Mouse (Mus musculus) skeletal muscle tissue, adult 2 months (tissue): ENCODE data around the gene Vegfc.

Source experiments
- DNase-seq: peaks from one replicate; pipeline ENCODE4 v3.0.0-alpha.2; 2012; ENCODE audit warnings: low read depth, low spot score

The Vegfc gene

GRCm38 (mm10) chr8:54077271-54078120 is at the start of gene Vegfc:
TSS of gene Vegfc (plus strand) at chr8:54077606.
- DNase-seq: no peak

DNA sequence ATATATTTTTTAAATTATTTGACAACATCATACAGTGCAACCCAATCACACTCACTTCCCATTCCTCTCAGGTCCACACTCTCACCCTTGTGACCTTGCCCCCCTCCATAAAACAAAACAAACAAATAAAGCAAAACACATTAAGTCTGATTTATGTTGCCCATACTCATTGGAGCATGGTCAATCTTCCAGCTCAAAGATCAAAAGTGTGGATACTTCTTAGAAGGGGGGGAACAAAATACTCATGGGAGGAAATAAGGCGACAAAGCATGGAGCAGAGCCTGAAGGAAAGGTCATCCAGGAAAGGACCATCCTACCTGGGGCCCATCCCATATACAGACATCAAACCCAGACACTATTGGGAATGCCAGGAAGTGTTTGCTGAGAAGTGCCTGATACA is 42.8 kb upstream of the Vegfc start:
- no peak for DNase-seq

- DNase-seq: no peak
Observed at GRCm38 (mm10) chr8:54042601-54043000, 34.8 kb upstream of the Vegfc start.

DNA sequence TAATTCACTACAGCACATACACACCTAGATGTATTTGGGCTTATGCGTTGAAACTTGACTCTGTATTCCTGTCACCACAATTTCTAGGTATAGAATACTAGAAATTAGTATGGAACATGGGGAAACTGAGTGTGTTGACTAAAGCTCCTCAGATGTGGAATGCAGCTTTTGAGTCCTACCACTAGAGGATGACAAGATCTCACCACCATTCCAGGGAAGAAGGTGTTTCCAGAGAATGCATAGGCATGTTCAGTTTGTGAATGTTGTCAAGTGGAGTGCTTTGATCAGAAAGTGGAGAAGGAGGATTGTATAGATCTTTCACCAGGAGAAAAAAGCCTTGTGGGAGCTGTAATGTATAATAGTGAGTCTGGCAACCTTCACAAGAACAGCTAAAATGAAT is 33.9 kb upstream of the Vegfc start:
- no peak for DNase-seq

- DNase-seq: no peak
Observed at GRCm38 (mm10) chr8:54053210-54053609, 24.2 kb upstream of the Vegfc start.

- DNase-seq: no peak
Observed at GRCm38 (mm10) chr8:54065492-54065891, 11.9 kb upstream of the Vegfc start.

DNA sequence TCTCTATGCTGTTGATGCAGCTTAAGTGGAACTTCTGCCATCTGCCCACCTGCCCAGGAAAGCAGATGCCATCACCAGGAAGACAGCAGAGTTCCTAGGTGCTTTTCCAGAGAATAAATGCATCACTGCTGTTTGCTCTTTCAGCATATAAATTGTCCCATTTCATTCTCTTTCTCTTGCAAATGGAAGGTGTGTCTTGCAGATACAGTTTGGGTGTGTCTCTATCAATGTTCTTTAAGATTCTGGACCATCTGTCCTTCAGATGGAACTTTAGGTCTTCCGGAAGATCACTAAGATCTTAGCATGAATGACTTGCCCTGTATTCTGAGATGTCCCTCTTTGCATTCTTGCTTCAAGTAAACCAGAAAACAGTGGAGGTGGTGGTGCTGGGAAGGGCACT is 1.1 kb upstream of the Vegfc start:
- no peak for DNase-seq

DNA sequence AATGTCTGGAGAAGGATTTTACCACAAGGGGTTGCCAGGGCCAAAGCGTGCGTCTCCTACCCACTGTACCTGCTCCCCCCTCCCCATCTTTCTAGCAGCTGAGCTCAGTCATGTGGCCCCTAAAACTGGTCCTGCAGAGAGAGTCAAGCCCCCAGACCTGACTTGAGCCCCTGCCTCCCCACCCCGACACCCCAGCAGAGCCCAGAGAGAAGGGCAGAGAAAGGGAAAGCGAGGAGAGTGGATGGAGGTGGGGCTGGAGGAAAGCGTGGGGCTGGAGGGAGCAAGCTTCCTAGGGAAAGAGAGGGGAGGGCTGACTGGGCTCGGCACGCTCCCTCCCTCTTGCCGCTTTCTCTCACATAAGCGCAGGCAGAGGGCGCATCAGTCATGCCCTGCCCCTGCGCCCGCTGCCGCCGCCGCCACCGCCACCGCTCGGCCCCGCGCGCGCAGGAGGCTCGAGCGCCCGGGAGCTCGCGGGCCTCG is 575 bp upstream of the Vegfc start:
- DNase-seq: peak; percentile 21

GRCm38 (mm10) chr8:54078121-54078440 is 675 bp downstream of the Vegfc start:
- DNase-seq: no peak

DNA sequence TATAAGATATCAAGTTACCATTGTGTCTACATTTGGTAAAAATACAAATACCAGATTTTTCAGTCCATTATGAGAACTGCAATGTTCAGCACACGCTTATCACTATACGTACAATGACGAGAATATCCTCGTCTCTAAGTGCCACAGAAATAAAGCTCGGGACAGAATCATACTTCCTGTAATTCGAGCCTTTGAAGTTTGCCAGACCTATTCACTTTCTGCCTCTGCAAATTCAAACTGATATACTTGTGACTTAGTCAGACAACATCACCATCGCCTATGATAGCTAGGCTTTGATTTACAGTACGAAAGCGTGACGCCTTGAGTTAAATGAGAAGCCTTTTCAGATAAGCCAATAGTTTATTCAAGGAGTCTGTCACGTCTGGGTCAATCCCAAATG is 1.6 kb downstream of the Vegfc start:
- DNase-seq: no peak

GRCm38 (mm10) chr8:54079601-54080000 is 2.2 kb downstream of the Vegfc start:
- DNase-seq: no peak

GRCm38 (mm10) chr8:54085896-54086295 is 8.5 kb downstream of the Vegfc start:
- no peak for DNase-seq

DNA sequence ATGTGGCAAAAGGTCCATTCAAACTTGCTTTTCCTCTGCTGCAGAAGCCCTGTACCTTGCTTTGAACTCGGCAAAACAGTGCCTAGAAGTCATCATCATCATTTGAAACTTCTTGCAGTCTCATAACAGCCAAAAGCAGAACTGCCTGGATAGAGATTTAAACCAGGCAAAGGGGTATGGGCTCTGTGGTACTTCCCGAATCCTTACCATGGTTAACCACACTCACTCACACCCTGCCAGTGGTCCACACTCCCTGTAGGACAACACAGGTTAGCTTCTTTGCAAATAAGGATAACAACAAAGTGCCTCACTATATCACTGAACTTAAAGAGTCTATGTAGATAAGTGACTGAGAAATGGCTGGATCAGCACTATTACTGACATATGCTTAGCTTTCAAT is 9.7 kb downstream of the Vegfc start:
- no peak for DNase-seq

DNA sequence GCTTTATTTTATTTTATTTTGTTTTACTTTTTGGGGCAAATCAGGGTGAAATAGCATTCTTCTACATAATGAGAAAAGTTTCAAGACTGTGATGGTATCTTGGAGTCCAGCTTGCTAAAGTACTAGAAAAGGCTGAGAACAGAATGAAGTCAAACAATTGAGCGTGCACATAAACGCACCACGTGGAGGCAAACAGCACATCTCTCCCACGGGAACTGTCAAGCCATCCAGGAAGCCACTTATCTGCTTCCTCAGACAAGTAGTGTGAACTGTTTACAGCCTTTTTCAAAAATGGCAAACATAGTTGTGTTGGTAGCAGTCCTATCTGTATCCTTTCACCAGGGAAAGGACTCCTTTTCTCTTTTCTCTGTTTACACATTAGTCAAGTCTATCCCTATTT is 11.8 kb downstream of the Vegfc start:
- DNase-seq: no peak

DNA sequence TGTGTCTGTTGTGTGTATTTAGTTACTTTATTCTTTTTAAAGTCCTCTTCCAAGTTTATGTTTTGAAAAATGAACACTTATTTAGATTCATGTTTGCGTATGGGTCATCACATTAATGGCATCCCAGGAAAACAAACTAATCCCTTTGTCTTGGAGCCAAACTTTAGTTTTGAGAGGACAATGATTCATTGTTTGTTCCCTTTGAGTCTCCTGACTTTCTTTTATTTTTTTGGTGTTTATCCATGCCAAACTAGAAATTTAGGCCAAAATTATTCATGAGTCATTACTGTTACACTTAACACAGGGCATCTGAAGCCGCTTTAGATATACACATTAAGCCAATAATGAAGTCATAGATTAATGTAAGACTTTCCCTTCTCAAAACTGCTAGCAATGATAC is 12.5 kb downstream of the Vegfc start:
- DNase-seq: no peak

- DNase-seq: no peak
Observed at GRCm38 (mm10) chr8:54100058-54100457, 22.7 kb downstream of the Vegfc start.

DNA sequence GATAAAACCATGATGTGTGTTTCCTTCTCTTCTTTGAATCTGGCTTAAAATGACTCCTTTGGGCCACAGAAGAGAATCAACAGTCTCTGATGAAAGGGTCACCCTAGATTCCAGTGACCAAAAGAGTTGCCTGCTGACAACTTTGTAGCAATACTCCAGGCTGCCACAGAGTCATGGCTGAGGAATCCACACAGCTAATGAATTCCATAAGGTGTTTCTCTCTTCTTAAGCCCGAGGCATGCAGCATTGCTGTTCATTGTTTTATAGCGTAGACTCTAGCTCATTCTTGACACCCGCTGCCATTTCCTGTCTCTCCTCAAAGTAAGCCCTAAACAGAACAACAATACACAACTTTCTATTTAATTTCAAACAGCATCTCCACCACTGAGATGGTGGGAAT is 37.2 kb downstream of the Vegfc start:
- DNase-seq: no peak

GRCm38 (mm10) chr8:54120115-54120514 is 42.7 kb downstream of the Vegfc start:
- no peak for DNase-seq

DNA sequence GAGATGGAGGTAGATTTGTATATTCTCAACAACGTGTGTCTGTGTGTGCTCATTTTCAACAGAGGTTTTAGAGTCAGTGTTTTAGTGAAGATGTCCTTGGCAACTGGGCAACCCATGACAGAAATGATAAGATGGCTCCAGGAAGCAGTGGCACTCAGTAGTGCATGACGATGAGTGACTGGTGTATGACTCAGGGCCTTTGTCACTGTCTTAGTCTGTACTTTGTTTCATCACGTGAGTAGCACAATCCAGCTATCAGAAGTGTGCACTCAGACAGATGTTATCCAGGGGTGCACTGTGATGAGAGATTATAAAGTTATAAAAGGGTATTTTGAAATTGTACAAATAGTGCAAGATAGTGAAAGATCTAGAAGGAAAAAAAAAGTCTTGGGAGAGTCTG is 44.5 kb downstream of the Vegfc start:
- no peak for DNase-seq

DNA sequence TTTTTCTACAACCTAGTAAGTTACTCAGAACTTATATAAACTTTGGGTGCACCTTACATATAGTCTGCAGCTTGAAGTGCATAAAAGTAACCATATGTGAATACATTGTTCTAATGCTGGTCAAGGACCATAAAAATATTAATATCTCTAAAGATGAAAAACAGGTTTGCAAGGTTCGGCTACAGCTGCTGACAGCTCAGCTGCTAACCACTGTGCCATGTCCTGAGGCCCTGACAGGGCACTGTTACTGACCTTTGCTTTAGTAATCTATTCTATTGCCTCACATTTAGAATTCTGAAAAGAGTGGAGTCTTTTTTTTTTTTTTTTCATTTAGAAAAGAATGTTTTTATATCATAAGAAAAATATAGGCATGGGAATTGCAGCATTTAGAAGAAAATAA is 44.9 kb downstream of the Vegfc start:
- DNase-seq: no peak

DNA sequence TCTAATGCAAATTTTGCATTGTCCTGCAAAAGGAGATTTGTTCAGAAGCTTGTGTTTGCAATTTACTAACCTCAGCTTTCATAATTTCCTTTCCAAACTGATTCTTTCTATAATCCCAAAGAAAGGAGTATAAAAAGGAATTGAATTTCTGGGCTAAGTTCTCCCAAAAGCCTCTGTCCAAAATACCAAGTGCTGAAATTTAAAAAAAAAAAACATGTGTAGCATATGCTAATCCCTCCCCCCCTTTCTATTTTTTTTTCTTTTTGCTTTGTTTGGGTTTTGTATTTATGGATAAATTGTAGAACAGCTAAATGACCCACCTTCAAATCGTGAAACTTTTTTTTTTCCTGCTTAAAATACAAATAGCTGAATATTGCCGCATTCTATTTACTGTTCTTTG is 53.2 kb downstream of the Vegfc start:
- DNase-seq: no peak

DNA sequence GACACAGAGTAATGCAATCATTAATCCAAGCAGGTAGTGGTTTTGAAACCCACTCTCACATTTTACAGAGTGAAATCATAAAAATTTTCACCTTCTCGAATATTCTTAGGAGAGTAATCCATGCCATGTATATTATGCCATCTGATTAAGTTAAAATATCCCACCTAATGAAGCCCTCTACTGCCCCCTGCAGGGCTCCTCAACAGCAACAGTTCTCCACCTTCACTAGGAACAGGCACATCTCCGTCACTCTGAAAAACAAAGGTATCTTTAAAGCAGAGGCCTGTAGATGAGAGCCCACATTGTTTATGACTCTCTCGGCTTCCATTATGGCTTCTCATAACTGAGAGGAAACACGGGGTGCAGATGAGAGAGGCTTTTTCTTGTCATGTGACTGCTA is 75.8 kb downstream of the Vegfc start:
- DNase-seq: peak; percentile 9

DNA sequence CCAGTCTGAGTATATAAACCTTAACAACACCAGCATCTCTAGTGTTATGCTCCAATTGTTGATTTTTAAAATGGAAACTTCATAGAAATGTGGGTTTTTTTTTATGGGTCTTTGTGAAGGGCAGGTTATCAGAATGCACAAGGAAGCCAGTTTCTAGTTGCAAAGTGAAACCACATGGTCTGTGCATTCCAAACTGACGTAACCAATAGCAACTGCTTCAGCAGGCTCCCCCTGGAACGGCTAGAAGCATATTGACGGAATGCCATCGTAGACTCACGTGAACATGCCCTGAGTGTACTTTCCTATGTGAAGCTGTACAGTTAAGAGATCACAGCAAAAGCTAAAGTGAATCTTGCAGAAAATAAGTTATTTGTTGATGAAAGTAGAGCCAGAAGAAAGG is 86.1 kb downstream of the Vegfc start:
- peak; percentile 2 for DNase-seq

DNA sequence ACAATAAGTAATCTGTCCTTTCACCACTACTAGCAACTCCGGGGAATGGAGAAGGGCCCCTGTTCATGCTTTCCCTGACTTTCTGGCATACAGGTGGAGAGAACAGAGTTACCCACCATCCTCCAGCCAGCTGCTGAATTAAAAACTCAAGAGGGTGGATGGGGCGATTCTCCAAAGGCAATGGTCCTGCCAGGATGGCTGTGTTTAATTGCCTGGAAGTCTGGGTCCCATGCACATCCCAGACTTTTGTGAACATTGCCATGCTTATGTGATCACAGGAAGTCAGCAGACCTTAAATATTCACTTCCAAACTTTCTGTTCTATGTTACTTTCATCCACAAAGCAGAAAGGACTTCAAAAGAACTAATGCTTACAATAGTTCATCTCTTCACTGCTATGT is 107.9 kb downstream of the Vegfc start:
- no peak for DNase-seq
